Mouse (Mus musculus): ENCODE results near the gene Zfp551. TPM values are rescaled to one million over a fixed set of nuclear protein-coding genes. Genes with fewer than 3 reads are reported as not detected.

Gene Zfp551
- 0.50 and 0.67 TPM in 2 replicates for polyA plus RNA-seq (2015; fragmentation: Nextera tagmentation; extraction: Ambion mirVana)

DNA sequence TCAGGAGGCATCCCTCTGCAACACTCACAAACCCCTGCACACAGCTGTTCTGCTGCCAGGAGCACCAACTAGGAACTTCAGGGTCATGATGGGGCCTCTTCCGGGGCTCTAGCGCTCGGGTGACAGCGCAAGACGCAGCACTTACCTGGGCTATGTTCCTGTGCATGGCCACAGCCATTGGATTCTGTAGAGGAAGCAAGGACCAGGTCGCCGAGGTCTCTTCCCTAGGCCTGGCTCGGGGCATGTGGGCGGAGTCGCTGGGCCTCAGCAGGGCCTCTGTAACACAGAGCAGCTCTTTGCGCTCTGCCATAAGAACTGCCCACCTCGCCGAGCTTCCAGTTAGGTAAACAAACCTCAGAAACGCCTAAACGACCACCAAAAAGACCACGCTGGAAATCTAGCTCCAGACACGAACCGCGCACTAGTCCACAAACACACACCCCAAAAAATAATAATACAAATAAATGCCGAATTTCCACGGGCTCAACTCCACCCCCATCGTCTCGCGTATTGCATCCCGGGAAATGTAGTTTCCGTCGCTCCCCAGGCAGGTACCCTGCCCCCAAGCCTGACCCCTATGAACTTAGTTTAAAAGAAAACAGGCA is at the start of gene Zfp551:
Gene Zfp551 (minus strand): TSS at position 507 of the 605 bp plus-strand sequence.
- peak within 1 kb of the TSS; percentile 52 for H3K9ac ChIP-seq
- WGBS (ENCODE audit: insufficient replicate concordance) = 0% methylated on average over 27 of the region's 27 CpGs
- no peaks in the 10 kb centered on the region for H3K27me3 ChIP-seq
- peak within 1 kb of the TSS; percentile 68 for H3K4me2 ChIP-seq
- H3K9me3 ChIP-seq (replicated peaks) = no peaks in the 10 kb centered on the region
- peaks cover 9% of the 10 kb centered on the region for H3K4me1 ChIP-seq (replicated peaks)
- ATAC-seq (ENCODE audit: insufficient read depth) = peak; percentile 91
- peak within 1 kb of the TSS; percentile 58 for H3K4me3 ChIP-seq (replicated peaks)
- no peaks in the 10 kb centered on the region for H3K36me3 ChIP-seq (replicated peaks)
- H3K27ac ChIP-seq (replicated peaks) = no peak within 1 kb of the TSS

GRCm38 (mm10) chr7:12422855-12423254 is 304 bp upstream of the Zfp551 start:
- H3K4me2 ChIP-seq = peak overlapping the region; percentile 68
- no peaks in the 10 kb centered on the region for H3K27me3 ChIP-seq
- ATAC-seq (ENCODE audit: insufficient read depth) = no peak
- 51% methylated on average over 3 of the region's 3 CpGs for WGBS (ENCODE audit: insufficient replicate concordance)
- no peak overlapping the region for H3K9ac ChIP-seq
- peaks cover 9% of the 10 kb centered on the region for H3K4me1 ChIP-seq (replicated peaks)
- H3K4me3 ChIP-seq (replicated peaks) = peak overlapping the region; percentile 58
- H3K36me3 ChIP-seq (replicated peaks) = no peaks in the 10 kb centered on the region
- H3K9me3 ChIP-seq (replicated peaks) = no peaks in the 10 kb centered on the region
- H3K27ac ChIP-seq (replicated peaks) = no peak overlapping the region

GRCm38 (mm10) chr7:12421741-12422140 is 810 bp downstream of the Zfp551 start:
- no peak overlapping the region for H3K27ac ChIP-seq (replicated peaks)
- peak overlapping the region; percentile 52; the same call in 1 of the 2 replicates for H3K9ac ChIP-seq
- no peak; the same call in 1 of the 2 replicates for ATAC-seq (ENCODE audit: insufficient read depth)
- H3K4me1 ChIP-seq (replicated peaks) = peaks cover 9% of the 10 kb centered on the region
- peak overlapping the region; percentile 58 for H3K4me3 ChIP-seq (replicated peaks)
- 44% methylated on average over 5 of the region's 5 CpGs for WGBS (ENCODE audit: insufficient replicate concordance)
- no peaks in the 10 kb centered on the region for H3K27me3 ChIP-seq
- H3K9me3 ChIP-seq (replicated peaks) = no peaks in the 10 kb centered on the region
- peak overlapping the region; percentile 68 for H3K4me2 ChIP-seq
- H3K36me3 ChIP-seq (replicated peaks) = peaks cover 5% of the 10 kb centered on the region

GRCm38 (mm10) chr7:12369173-12369572 is 53.4 kb downstream of the Zfp551 start, which contains the start of gene Vmn1r84:
Vmn1r84 (minus strand) TSS chr7:12369273.
- Histone ChIP-seq H3K4me3 (replicated peaks) (no peak within 1 kb of the TSS), H3K27me3 (no peaks in the 10 kb centered on the region), H3K27ac (replicated peaks) (no peak within 1 kb of the TSS), H3K9me3 (replicated peaks) (no peaks in the 10 kb centered on the region), H3K4me2 (no peak within 1 kb of the TSS), H3K36me3 (replicated peaks) (no peaks in the 10 kb centered on the region), H3K9ac (no peak within 1 kb of the TSS), H3K4me1 (replicated peaks) (no peaks in the 10 kb centered on the region)
- 41% methylated on average over 1 of the region's 1 CpGs for WGBS (ENCODE audit: insufficient replicate concordance)
- ATAC-seq (ENCODE audit: insufficient read depth) = no peak

Other genes starting within 250 kb of the Zfp551 start
- not detected in 2 replicates for gene Vmn1r80, start 233.5 kb downstream of the Zfp551 start, polyA plus RNA-seq (2015; fragmentation: Nextera tagmentation; extraction: Ambion mirVana)
- gene Vmn1r81, start 154.5 kb downstream of the Zfp551 start, polyA plus RNA-seq (2015; fragmentation: Nextera tagmentation; extraction: Ambion mirVana) = not detected in 2 replicates
- not detected in 2 replicates for gene Vmn1r82, start 122.3 kb downstream of the Zfp551 start, polyA plus RNA-seq (2015; fragmentation: Nextera tagmentation; extraction: Ambion mirVana)
- not detected in 2 replicates for gene Vmn1r83, start 93.3 kb downstream of the Zfp551 start, polyA plus RNA-seq (2015; fragmentation: Nextera tagmentation; extraction: Ambion mirVana)
- not detected in 2 replicates for gene Vmn1r84, start 53.5 kb downstream of the Zfp551 start, polyA plus RNA-seq (2015; fragmentation: Nextera tagmentation; extraction: Ambion mirVana)
- 2.5 and 2.7 TPM in 2 replicates for gene Zfp606, start 55.5 kb upstream of the Zfp551 start, polyA plus RNA-seq (2015; fragmentation: Nextera tagmentation; extraction: Ambion mirVana)
- gene 2900092C05Rik, start 89.8 kb upstream of the Zfp551 start, polyA plus RNA-seq (2015; fragmentation: Nextera tagmentation; extraction: Ambion mirVana) = not detected in 2 replicates
- under 0.01 TPM in 1 of 2 replicates, not detected in the other for gene Vmn2r53, start 186.0 kb upstream of the Zfp551 start, polyA plus RNA-seq (2015; fragmentation: Nextera tagmentation; extraction: Ambion mirVana)
- not detected in 2 replicates for gene Vmn2r54, start 217.6 kb upstream of the Zfp551 start, polyA plus RNA-seq (2015; fragmentation: Nextera tagmentation; extraction: Ambion mirVana)